Mouse (Mus musculus) T-helper 1 cell (primary cell): ENCODE data around the gene Smarcb1.

Experiments
- in situ Hi-C: fragments of 300-600 bp; cut with MboI, MseI; formaldehyde crosslinking; loops from one replicate; pipeline ENCODE4 v1.15.1; 2025; ENCODE audit warnings: high pct_unique_total_duplicates

Gene Smarcb1

DNA sequence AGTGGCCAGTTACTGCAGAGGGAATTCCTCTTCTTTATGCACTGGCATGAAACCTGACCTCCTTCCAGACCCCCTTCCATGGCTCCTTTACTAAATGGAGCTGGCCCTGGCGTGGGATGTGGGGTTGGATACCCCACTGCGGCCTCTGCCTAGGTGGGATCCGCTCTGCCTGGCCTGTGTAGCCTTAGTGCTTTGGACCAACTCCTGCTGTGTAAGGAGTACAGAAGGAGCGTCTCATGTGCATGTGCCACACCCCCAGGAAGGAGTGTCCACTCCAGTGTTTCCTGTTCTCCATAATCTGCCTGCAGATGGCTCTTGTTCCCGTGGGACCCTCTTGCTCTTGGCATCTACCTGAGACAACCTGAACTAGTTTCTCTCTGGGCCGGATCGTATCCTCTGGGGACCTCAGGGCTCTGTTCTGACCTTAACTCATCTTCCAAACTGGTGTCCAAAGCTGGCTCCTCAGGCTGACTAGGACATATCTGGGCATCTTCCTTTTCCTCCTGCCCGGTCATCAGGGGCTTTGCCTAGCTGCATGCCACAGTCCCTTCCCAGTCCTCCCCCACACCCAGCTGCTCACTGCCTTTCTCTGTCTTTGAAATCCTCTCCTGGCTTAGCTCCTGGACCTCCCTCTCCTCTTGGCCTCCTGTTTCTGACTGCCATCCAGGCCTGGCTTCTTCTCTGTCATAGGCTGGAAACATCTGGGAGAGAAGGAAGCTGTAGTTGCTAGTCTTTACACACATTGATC, 31.8 kb downstream of the Smarcb1 start:
- in situ Hi-C loops: loop anchor here (5.0 kb wide), 1 partner anchor 63 kb away; the partner anchor contains the start of gene Gm5134

GRCm38 (mm10) chr10:75887504-75887903, 33.9 kb downstream of the Smarcb1 start:
- in situ Hi-C loops: loop anchor here (5.0 kb wide), 1 partner anchor 65 kb away; the partner anchor contains the start of gene Gm5134

DNA sequence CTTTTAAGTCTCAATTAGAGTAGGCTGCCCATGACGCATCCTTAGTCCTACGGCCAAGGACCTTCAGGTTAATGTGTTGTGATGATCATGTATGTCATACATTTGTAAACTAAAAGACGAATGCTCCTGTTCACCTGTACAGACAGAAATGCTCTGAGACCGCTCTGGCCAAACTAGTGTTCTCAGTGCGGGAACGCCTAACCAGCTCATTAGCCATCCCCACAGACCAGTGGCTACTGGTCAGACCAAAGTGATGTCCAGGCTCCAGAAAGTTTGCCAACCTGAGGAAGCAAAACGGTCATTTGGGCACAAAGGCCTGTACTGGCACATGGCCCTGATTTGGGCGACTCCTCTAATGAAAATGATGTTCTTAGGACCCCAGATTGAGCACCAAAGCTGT, 36.7 kb downstream of the Smarcb1 start:
- in situ Hi-C loops: loop anchor here (5.0 kb wide), 1 partner anchor 68 kb away; the partner anchor contains the start of gene Gm5134

DNA sequence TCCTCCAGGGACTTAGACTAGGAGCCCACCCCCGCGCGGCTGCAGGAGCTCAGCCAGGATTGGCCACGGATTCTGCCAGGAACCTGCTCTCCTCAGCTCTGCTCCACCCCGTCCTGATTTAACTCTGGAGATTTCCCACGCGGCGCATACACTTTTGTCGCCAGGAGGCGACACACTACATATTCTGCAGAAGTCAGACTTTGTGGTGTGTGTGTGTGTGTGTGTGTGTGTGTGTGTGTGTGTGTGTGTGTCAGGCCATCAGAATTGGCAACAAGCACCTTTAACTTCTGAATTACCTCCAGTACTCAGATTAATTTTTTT, 38.2 kb downstream of the Smarcb1 start:
- in situ Hi-C loops: no loop called here

GRCm38 (mm10) chr10:75882433-75883231, 38.8 kb downstream of the Smarcb1 start:
- in situ Hi-C loops: no loop called here

GRCm38 (mm10) chr10:75881578-75882432, 39.6 kb downstream of the Smarcb1 start:
- in situ Hi-C loops: no loop called here

- in situ Hi-C loops: no loop called here
These were observed 40.4 kb downstream of the Smarcb1 start for GRCm38 (mm10) chr10:75880771-75881577.

DNA sequence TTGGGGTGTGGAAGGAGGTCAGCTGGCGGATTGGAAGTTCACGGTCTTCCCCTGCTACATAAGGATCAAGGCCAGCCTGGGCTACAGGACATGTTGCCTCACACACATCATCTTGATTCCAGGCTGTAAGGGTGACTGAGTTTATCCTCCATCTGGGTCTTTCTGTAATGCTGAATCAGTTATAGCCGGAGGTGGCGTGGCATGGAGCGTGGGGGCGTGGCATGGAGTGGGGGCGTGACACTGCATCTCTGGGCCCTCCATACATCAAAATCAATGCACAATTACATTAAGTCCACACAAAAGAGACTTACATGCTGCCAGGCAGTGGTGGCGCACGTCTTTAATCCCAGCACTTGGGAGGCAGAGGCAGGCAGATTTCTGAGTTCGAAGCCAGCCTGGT, 41.1 kb downstream of the Smarcb1 start:
- in situ Hi-C loops: no loop called here

- in situ Hi-C loops: no loop called here
These were observed 42.6 kb downstream of the Smarcb1 start for GRCm38 (mm10) chr10:75878836-75879235.

DNA sequence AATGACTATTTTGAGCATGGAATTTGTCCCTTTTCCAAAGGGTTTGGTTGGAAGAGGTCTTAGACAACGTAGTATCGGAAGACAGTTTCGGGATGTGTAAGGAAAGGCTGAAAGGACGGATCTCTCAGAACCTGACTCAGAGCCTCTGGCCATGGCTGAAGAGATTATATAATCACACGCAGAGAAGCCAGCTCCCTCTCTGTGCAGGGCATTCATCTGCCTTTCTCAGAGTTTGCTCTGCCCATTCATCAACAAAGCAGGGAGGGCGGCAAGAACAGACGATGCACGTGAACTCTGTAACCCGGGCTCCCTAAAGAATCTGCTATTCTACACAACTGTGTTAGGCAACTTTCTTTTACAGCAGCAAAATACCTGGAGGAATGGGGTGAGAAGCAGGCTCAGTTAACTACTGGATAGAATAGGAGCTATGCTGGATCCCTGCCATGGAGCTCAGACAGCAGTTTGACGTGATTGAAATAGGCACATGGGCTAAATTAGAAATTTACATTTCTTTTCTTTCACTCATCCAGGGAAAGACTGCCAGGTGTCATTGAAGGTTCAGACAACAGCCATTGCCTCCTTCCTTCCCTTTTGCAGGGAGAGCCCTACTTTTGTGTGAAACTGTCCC, 47.8 kb downstream of the Smarcb1 start:
- in situ Hi-C loops: no loop called here

DNA sequence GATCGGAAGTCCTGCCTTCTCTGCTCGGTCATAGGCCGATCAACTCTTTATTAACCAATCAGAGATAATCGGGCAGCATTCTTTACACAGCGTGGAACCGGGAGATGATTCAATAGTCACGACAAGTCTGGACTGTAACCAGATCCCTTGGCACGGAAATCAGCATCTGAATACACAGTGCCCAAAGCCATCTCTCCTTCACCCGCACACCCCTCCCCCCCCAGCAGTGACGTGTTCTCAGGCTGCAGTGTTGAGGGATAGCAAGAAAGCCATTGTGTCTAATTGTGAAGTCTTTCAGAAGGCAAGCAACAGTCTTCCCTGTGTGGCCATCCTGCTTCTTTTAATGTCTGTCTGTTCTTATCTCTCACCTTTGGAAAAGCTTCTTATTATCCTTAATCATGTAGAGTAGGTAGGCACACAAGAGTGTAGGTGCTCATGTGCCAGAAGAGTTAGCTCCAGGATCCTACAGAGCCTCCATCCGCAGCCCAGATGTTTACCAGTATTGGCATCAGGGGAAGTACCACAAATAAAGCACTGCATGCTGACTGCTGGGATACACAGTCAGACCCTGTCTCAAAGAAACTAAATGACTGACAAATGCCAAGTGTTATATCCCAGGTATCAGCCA, 48.4 kb downstream of the Smarcb1 start:
- in situ Hi-C loops: no loop called here

GRCm38 (mm10) chr10:75872025-75872914, 49.1 kb downstream of the Smarcb1 start:
- in situ Hi-C loops: no loop called here

- in situ Hi-C loops: no loop called here
These were observed 59.8 kb downstream of the Smarcb1 start for GRCm38 (mm10) chr10:75861587-75861986.

DNA sequence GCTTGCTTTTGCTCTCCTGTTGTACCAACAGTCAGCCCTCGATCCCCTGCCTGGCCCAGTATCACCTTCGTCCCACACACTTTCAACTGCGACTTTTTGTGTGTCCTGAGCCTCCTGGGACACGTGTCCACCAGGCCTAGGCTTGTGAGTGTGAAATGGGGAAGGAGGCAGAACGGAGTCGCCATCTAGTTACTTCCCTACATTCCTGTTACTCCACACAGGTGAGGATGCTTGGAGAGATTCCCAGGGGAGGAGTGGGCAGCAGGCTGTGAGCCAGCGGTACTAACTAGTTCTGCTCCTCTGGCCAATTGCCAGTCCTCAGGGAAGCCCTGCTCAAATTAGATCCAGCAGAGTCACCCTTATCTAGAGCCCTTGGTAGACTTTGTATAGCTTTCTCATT, 60.7 kb downstream of the Smarcb1 start:
- in situ Hi-C loops: no loop called here

DNA sequence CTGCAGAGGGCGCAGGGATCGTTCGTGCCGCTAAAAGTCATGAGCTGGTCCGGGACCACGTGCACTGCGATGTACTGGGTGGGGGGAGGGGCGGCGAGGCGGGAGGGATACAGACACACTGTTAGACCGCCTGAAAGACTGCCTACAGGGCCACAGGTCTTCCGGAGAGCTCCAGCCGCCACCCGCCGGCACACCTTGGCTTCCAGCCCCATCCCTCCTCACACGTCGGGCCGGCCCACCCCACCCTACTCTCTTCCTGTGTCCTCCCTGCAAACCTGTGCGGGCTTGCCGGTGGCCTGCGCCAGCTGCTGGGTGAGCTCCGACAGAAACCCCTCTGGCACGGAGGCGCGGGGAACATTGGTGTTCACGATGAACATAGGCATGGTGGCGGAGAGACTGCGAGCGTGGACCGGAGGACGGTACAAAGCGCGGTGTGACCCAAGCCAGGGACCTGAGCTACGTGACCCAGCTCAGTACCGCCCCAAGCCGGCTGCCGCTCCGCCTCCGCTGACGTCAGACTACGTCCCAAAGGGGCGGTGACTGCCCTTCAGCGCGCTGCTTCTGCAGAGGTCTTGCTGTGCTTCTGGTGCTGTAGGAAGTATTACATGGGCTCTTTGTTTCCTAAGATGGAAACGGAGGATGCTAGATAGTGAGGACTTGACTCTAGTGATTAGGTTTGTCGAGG, 61.5 kb downstream of the Smarcb1 start, which contains the start of gene Mif:
Mif (minus strand) TSS at position 455 of the 685 bp plus-strand sequence.
- in situ Hi-C loops: loop anchor here (5.0 kb wide), 1 partner anchor 118 kb away; no protein-coding TSS in a partner anchor

- in situ Hi-C loops: loop anchor here (5.0 kb wide), 1 partner anchor 117 kb away; no protein-coding TSS in a partner anchor
These were observed 62.2 kb downstream of the Smarcb1 start for GRCm38 (mm10) chr10:75859107-75859746.

- in situ Hi-C loops: loop anchor here (5.0 kb wide), 1 partner anchor 115 kb away; no protein-coding TSS in a partner anchor
These were observed 63.8 kb downstream of the Smarcb1 start for GRCm38 (mm10) chr10:75857598-75857997.

DNA sequence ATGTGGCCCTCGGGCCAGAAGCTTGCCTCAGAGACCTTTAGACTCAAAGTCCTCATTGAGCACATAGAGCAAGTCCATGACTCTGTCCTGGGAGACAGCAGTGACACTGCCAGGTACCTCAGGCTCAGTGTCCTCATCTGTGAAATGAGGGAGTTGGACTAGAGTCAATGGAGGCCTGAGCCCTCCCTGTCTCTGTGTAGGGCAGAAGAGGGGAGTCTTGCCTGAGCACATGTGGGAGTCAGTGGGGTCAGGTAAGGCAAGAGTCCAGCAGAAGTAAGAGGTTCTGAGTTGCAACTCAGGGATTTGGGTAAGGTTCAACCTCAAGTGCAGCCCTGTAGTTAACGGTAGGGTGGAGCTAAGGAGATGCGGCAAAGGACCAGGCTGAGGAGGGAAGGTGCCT, 64.4 kb downstream of the Smarcb1 start:
- in situ Hi-C loops: loop anchor here (5.0 kb wide), 1 partner anchor 115 kb away; no protein-coding TSS in a partner anchor
